Mouse (Mus musculus): ENCODE measurements at regions not wholly inside any gene's neighbourhood (a gene's known extent, or its start where the extent isn't known, plus 50 kb on each side); places are given as distances from the start of the nearest gene placed in this dataset.

DNA sequence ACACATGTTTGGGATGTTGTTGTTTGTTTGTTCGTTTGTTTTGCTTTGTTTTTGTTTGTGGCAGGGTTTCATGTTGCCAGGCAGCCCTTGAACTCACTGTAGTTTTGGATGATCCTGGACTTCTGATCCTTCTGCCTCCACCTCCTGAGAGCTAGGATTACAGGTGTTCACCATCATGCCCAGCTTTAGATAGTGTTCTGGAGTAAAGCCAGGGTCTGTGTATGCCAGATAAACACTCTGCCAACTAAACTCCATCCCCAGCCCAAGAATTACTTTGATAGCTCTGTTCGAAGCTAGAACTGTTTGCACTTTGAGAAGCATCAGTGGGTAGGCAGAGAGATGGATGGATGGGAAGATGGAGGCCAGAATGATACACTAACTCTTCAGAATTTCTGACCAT, 368.0 kb upstream of the Gm10306 start:
- no peak for DNase-seq

GRCm38 (mm10) chr4:94188888-94189287, 367.5 kb upstream of the Gm10306 start:
- peak; percentile 78 to 86 for DNase-seq

- DNase-seq = no peak
Measured at GRCm38 (mm10) chr4:94190940-94191339, 365.4 kb upstream of the Gm10306 start.

GRCm38 (mm10) chr4:94216265-94216664, 340.1 kb upstream of the Gm10306 start:
- no peak for DNase-seq

- no peak for DNase-seq
Measured at GRCm38 (mm10) chr4:94235650-94236206, 320.6 kb upstream of the Gm10306 start.

DNA sequence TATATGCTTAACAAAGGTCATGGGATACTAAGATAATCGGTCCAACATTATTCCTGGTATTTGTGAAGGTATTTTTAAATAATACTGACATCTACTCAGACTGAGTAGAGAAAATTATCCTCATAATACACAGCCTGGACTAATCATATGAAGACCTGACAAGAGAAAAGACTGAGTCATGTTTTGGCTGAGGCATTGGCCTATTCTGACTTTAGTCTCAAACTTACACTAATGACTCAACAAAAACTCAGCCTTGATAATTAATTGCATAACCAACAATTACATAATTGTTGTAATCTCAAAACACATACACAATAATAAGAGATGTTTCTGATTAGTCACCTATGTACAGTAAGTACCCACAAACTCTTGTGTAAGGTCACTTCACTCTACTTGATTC, 300.3 kb upstream of the Gm10306 start:
- DNase-seq = no peak

DNA sequence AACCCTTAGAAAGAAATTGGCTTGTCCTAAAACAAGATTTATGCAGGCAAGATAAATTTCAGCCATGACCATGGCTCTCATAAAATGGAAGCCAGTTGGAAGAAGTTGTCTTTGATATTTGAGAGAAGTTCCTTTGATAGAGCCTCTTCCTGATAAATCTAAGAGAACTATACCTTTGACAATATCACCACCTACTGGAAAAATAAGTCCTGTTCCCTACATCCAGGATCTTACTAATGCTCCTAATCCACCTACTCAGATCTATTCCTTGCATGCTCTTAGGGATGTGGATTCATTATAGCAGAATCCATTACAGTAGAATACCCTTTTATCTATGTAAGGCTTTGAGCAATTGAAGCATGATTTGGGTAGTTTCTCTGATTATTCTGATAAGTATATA, 295.2 kb upstream of the Gm10306 start:
- DNase-seq = no peak

- no peak for DNase-seq
Measured at GRCm38 (mm10) chr4:94281732-94282131, 274.6 kb upstream of the Gm10306 start.

- DNase-seq = no peak
Measured at GRCm38 (mm10) chr4:94292150-94292549, 264.2 kb upstream of the Gm10306 start.

DNA sequence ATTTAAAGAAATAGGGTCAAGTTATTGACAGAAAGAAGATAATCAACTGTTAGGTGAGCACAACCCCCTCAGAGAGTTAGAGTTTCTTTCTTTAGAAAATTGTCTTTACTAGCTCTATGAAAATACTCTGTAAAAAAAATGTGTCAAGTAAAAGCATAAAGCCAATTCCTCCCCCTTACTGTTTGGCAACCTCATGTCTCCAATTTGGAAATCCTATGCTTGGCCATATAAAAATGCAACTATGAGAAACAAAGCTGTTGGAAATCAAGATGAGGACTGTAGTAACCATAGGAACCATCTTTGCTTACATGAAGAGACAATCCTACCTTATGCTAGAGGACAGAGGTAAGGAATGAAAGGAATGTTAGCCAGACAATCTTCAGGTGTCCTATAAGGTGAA, 239.0 kb upstream of the Gm10306 start:
- no peak for DNase-seq

DNA sequence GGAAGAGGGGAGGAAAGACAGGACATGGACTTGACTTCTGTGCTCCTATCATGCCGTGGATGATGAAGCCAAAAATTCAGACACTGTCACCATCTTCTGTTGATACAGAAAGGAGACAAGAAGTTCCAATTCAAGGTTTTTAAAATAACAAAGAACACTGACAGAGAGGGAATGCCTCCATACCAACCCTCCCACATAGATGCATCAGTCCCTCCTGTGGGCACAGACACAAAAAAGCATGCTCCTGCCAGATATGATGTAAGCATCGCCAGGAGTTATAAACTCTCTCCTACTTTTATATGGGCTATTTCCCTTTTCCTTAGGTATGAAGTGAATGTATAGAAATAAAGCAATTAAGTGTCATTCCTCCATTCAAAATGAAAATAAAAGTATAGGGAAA, 229.6 kb upstream of the Gm10306 start:
- DNase-seq = no peak

DNA sequence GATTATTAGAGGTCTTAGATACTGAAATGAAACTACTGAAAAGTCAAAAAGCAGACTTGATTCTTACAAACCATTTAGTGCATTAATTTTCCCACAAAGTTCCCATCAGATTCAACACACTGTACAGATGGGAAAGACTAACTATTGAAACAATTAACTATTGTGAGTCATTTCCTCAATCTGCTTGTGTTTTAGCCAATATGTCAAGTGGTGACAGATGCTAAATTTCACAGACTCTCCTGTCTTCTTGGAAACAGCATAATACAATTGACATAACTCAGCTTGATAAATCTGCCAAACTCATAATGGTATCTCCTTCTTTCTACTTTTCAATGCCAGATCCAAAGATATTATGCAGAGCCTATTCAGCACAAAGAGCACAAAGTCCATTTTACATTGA, 213.0 kb upstream of the Gm10306 start:
- DNase-seq = no peak

DNA sequence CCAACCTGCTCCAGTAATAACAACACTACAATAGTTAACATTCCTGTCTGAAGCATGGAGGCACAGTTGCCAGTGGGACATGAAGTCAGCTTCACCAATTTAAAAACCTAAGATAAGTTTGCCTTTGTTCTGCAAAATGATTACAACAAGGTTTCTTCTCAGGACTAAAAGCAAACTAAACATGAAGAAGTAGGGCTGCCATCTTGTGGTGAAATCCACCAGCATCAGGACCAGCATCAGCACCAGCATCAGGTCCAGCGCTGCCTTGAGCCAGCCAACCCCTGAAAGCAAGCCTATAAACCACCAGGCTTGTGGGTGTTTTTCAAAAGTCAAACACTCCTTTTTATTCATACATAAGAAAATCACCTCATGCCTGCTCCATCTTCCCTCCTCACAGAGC, 207.1 kb upstream of the Gm10306 start:
- peak in 1 of 2 experiments; percentile 12 for DNase-seq

DNA sequence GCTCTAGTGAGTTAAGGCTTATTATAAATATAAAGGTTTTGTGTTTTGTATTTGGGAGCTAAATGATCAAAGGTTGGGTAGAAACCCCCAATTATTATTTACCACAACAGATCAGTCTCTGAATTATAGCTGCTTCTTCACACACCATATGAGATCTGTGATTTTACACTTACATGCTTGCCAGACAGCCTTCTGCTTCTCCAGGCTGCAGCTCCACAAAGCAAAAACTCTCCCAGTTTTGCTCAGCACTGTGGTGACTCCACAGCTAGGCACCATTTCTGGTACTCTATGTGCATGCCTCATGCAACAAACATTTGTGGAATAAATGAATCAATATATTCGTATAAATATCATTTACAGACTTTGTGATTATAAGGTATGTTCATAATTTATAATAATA, 199.4 kb upstream of the Gm10306 start:
- no peak for DNase-seq

DNA sequence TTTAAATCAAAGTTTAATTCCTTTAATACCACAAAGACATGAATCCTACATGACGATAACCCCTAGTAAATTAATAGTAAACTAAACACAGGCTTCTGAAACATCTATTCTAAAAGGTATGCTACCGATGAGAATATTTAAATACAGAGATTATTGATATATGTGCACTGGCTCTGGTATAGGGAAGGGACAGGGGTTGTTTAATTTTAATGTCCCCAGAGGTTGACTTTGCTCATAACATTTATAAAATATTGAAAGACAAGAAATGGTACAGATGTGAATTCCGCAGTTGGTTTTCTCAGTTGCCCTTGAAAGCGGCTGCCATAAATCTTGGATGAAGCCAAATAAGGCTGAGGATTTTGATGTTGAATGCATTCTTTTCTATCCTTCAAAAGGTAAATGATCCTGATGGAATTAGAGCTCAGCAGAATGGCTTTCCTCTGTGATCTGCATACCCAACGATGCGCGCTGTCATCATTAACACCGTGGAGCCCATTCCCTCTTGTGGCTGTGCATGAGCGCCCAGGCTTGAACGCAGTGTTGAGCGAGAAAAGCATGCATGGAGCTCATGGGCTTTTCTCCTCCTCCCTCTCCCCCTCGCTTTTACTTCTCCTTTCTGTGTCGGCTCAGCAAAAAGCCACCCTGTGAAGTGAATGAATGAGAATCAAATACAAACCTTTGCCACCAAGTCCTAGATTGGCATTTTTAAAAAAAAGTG, 195.4 kb upstream of the Gm10306 start:
- no peak for DNase-seq

GRCm38 (mm10) chr4:94361528-94362217, 194.7 kb upstream of the Gm10306 start:
- no peak for DNase-seq

GRCm38 (mm10) chr4:94365375-94365774, 191.0 kb upstream of the Gm10306 start:
- DNase-seq = no peak

DNA sequence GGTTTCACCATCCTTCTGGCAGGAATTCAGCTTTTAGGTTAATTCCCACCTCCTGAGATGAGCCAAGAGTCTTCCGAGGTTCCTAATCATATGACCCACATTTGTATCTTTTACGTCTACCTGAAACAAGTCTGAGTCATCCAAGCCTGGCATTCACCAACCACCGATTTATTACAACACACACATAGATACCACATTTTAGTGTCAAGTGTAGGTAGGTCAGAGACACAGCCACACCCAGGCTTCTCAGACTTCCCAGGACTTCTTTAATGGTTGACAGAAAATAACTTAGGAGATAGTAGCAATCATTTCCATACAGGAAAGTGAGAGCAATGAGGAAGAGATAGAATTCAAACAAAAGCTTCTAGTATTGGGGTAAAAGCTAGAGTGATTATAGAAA, 189.2 kb upstream of the Gm10306 start:
- DNase-seq = no peak

DNA sequence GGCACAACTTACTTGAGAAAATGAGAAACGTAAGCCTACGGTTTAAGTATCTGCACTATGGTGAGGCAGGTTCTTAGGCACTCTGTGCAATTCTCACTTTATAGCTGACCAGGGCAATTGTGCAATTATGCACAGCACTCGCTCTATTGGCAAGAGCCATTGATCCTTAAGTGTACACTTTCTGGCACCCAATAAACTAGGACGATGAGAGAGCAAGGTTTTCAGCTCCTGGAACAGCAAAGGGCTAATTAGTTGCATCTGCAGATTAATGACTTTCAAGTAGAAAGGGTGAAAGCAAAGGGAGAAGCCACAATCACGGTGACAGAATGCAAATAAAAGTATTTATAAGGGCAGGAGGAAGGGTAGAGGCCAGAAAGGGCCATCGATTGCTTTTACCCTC, 185.4 kb upstream of the Gm10306 start:
- DNase-seq = no peak

- DNase-seq = no peak
Measured at GRCm38 (mm10) chr4:94376256-94376655, 180.1 kb upstream of the Gm10306 start.

- DNase-seq = peak; percentile 0 to 14
Measured at GRCm38 (mm10) chr4:94385703-94386102, 170.6 kb upstream of the Gm10306 start.

DNA sequence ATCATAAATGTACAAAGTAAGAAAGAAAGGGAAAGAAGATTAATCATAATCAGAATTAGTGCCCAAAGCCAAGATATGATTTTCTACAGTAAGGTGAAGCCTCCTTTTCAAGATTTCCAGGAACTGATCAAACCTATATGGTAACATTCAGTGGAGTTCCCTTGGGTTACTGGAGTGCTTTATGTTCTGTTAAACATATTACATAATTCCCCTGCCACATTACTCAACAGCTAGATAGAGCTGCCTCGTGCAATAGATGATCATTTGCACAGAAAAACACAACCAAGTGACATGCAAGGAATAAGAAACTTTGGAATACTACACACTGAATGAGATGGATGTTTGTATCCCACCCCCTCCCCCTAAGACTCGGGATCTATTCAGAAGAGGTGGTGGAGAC, 168.0 kb upstream of the Gm10306 start:
- DNase-seq = no peak

DNA sequence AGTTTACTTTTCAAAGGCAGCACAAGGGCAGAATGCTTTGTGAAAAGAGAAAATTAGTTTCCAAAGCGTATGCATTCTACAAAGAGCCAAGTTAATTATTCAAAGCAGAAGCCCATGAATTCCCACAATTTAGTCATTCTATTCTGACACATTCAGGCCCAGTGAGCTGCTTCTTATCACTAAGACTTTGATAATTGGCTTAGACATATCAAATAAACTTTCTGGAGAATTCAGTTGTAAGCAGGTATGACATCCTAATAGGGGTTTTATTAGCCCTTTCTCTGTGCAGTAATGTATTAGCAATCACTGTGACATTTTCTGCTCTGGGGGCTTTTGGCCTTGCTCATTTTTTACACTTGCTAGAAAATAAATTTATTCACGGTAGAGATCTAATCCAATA, 161.9 kb upstream of the Gm10306 start:
- no peak for DNase-seq

DNA sequence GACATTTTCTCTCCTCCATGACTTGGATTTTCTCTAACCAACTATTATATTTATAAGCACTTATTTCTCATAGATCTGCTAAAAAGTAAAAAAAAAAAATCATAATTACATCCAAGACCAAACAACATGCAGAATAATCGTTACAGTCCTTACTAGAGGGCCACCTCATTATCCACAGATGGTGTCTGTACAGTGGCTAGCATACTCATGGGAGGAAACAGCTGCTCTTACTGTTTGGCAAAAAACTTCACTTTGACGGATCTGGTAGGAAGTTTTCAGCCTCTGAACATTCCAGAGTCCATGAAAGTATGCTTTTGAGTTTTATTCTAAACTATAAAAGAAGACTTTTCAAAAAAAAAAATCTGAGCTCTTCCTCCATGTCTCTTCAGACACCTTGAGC, 159.1 kb upstream of the Gm10306 start:
- DNase-seq = no peak

Measured in kidney, postnatal 36 days (tissue).